Mouse (Mus musculus): ENCODE results near the gene Tex14. TPM values are rescaled to one million over a fixed set of nuclear protein-coding genes. Genes with fewer than 3 reads are reported as not detected.
"Not testable (repeated sequence)": the region's sequence is repeated elsewhere in the genome, so short reads cannot be mapped to it uniquely, and the experiment has no call there.

The Tex14 gene
- polyA plus RNA-seq, 1 experiment: 0.55 TPM

GRCm38 (mm10) chr11:87455573-87455972 is 50.7 kb downstream of the Tex14 start:
- Histone ChIP-seq H3K27ac (ENCODE audit: control insufficient read depth, insufficient read depth, low read length) (no peak overlapping the region), H3K36me3 (ENCODE audit: control insufficient read depth, insufficient read depth, low read length) (no peaks in the 10 kb centered on the region), H3K27me3 (ENCODE audit: control insufficient read depth, insufficient read depth, low read length) (no peaks in the 10 kb centered on the region), H3K4me1 (replicated peaks; ENCODE audit: control insufficient read depth, insufficient read depth, low read length) (peaks cover 5% of the 10 kb centered on the region), H3K4me3 (ENCODE audit: control insufficient read depth, insufficient read depth, low read length) (no peak overlapping the region)
- no peak for DNase-seq
- 98% methylated on average over 5 of the region's 5 CpGs for WGBS
- no peak for TF ChIP-seq POLR2A (IDR thresholded peaks at IDR 0.05; ENCODE audit: control insufficient read depth, extremely low read depth, insufficient read depth, low read length, poor library complexity)
- no peak for TF ChIP-seq CTCF (IDR thresholded peaks at IDR 0.05; ENCODE audit: borderline replicate concordance, control insufficient read depth, extremely low read depth, insufficient read depth, low read length, poor library complexity)

GRCm38 (mm10) chr11:87455984-87456383 is 51.1 kb downstream of the Tex14 start:
- Histone ChIP-seq H3K4me3 (ENCODE audit: control insufficient read depth, insufficient read depth, low read length) (no peak overlapping the region), H3K27ac (ENCODE audit: control insufficient read depth, insufficient read depth, low read length) (no peak overlapping the region), H3K27me3 (ENCODE audit: control insufficient read depth, insufficient read depth, low read length) (no peaks in the 10 kb centered on the region), H3K36me3 (ENCODE audit: control insufficient read depth, insufficient read depth, low read length) (no peaks in the 10 kb centered on the region), H3K4me1 (replicated peaks; ENCODE audit: control insufficient read depth, insufficient read depth, low read length) (peaks cover 5% of the 10 kb centered on the region)
- 97% methylated on average over 4 of the region's 4 CpGs for WGBS
- no peak for TF ChIP-seq CTCF (IDR thresholded peaks at IDR 0.05; ENCODE audit: borderline replicate concordance, control insufficient read depth, extremely low read depth, insufficient read depth, low read length, poor library complexity)
- TF ChIP-seq POLR2A (IDR thresholded peaks at IDR 0.05; ENCODE audit: control insufficient read depth, extremely low read depth, insufficient read depth, low read length, poor library complexity): no peak
- DNase-seq: no peak

- H3K27ac ChIP-seq (ENCODE audit: control insufficient read depth, insufficient read depth, low read length): no peak overlapping the region
- DNase-seq: no peak
- no peaks in the 10 kb centered on the region for H3K27me3 ChIP-seq (ENCODE audit: control insufficient read depth, insufficient read depth, low read length)
- no peak overlapping the region for H3K4me3 ChIP-seq (ENCODE audit: control insufficient read depth, insufficient read depth, low read length)
- no peak for TF ChIP-seq POLR2A (IDR thresholded peaks at IDR 0.05; ENCODE audit: control insufficient read depth, extremely low read depth, insufficient read depth, low read length, poor library complexity)
- no peak for TF ChIP-seq CTCF (IDR thresholded peaks at IDR 0.05; ENCODE audit: borderline replicate concordance, control insufficient read depth, extremely low read depth, insufficient read depth, low read length, poor library complexity)
- H3K4me1 ChIP-seq (replicated peaks; ENCODE audit: control insufficient read depth, insufficient read depth, low read length): peaks cover 3% of the 10 kb centered on the region; the same call in 1 of the 2 replicates
- WGBS: 96% methylated on average over 6 of the region's 6 CpGs
- no peaks in the 10 kb centered on the region for H3K36me3 ChIP-seq (ENCODE audit: control insufficient read depth, insufficient read depth, low read length)
Observed at GRCm38 (mm10) chr11:87460566-87460965, 55.7 kb downstream of the Tex14 start.

- H3K27ac ChIP-seq (ENCODE audit: control insufficient read depth, insufficient read depth, low read length): 0 out of 2 replicates have a peak overlapping the region, but pooled peaks have one; percentile 26
- not testable (repeated sequence) for H3K27me3 ChIP-seq (ENCODE audit: control insufficient read depth, insufficient read depth, low read length); H3K4me1 ChIP-seq (replicated peaks; ENCODE audit: control insufficient read depth, insufficient read depth, low read length); H3K36me3 ChIP-seq (ENCODE audit: control insufficient read depth, insufficient read depth, low read length)
- WGBS: under 1% methylated on average over 25 of the region's 58 CpGs
- peak; percentile 76 for DNase-seq
- peak overlapping the region; percentile 55 for H3K4me3 ChIP-seq (ENCODE audit: control insufficient read depth, insufficient read depth, low read length)
Observed at GRCm38 (mm10) chr11:87461780-87462460, 57.1 kb downstream of the Tex14 start.

GRCm38 (mm10) chr11:87462461-87463242 is 57.8 kb downstream of the Tex14 start:
- no peak for TF ChIP-seq POLR2A (IDR thresholded peaks at IDR 0.05; ENCODE audit: control insufficient read depth, extremely low read depth, insufficient read depth, low read length, poor library complexity)
- Histone ChIP-seq H3K36me3 (ENCODE audit: control insufficient read depth, insufficient read depth, low read length) (no peaks in the 10 kb centered on the region), H3K4me3 (ENCODE audit: control insufficient read depth, insufficient read depth, low read length) (no peak overlapping the region), H3K27ac (ENCODE audit: control insufficient read depth, insufficient read depth, low read length) (peak overlapping the region; percentile 73; the same call in 1 of the 2 replicates), H3K27me3 (ENCODE audit: control insufficient read depth, insufficient read depth, low read length) (no peaks in the 10 kb centered on the region), H3K4me1 (replicated peaks; ENCODE audit: control insufficient read depth, insufficient read depth, low read length) (peaks cover 9% of the 10 kb centered on the region)
- WGBS: 8% methylated on average over 9 of the region's 9 CpGs
- peak; percentile 55 for DNase-seq

- 70% methylated on average over 5 of the region's 5 CpGs for WGBS
- no peak overlapping the region for H3K27ac ChIP-seq (ENCODE audit: control insufficient read depth, insufficient read depth, low read length)
- DNase-seq: no peak
- no peak overlapping the region for H3K4me3 ChIP-seq (ENCODE audit: control insufficient read depth, insufficient read depth, low read length)
- TF ChIP-seq CTCF (IDR thresholded peaks at IDR 0.05; ENCODE audit: borderline replicate concordance, control insufficient read depth, extremely low read depth, insufficient read depth, low read length, poor library complexity): no peak
- no peaks in the 10 kb centered on the region for H3K27me3 ChIP-seq (ENCODE audit: control insufficient read depth, insufficient read depth, low read length)
- no peaks in the 10 kb centered on the region for H3K36me3 ChIP-seq (ENCODE audit: control insufficient read depth, insufficient read depth, low read length)
- H3K4me1 ChIP-seq (replicated peaks; ENCODE audit: control insufficient read depth, insufficient read depth, low read length): peaks cover 14% of the 10 kb centered on the region
Observed at GRCm38 (mm10) chr11:87463243-87463540, 58.3 kb downstream of the Tex14 start.

GRCm38 (mm10) chr11:87463792-87464430 is 59.0 kb downstream of the Tex14 start:
- H3K4me1 ChIP-seq (replicated peaks; ENCODE audit: control insufficient read depth, insufficient read depth, low read length): peaks cover 18% of the 10 kb centered on the region
- not testable (repeated sequence) for DNase-seq; H3K27ac ChIP-seq (ENCODE audit: control insufficient read depth, insufficient read depth, low read length); H3K27me3 ChIP-seq (ENCODE audit: control insufficient read depth, insufficient read depth, low read length); H3K36me3 ChIP-seq (ENCODE audit: control insufficient read depth, insufficient read depth, low read length); H3K4me3 ChIP-seq (ENCODE audit: control insufficient read depth, insufficient read depth, low read length)
- 84% methylated on average over 4 of the region's 4 CpGs for WGBS

All from thymus, adult 2 months (tissue).